Mouse (Mus musculus) right cerebral cortex, postnatal 4 days (tissue): ENCODE measurements around the gene Vmn1r130.
"Not testable (repeated sequence)": the region's sequence is repeated elsewhere in the genome, so short reads cannot be mapped to it uniquely, and the experiment has no call there.

Experiments
- DNase-seq: peaks from one replicate; pipeline ENCODE4 v3.0.0-alpha.2; 2022

Gene Vmn1r130

GRCm38 (mm10) chr7:21511480-21511879, at the start of gene Vmn1r130:
Gene Vmn1r130, plus strand, starts transcription at chr7:21511780.
- DNase-seq, result not testable (repeated sequence)

GRCm38 (mm10) chr7:21545990-21546389, 34.4 kb downstream of the Vmn1r130 start, which contains the start of gene Vmn1r131:
Gene Vmn1r131, minus strand, starts transcription at chr7:21546090.
- not testable (repeated sequence) for DNase-seq
